Mouse (Mus musculus): ENCODE data around the gene Kynu. TPM values are rescaled to one million over a fixed set of nuclear protein-coding genes. Genes with fewer than 3 reads are reported as not detected.

The Kynu gene
- total and polyA plus RNA-seq, 3 experiments, result 0.10 to 0.14 TPM; not detected in 1

GRCm38 (mm10) chr2:43613571-43613970 lies 58.4 kb downstream of the Kynu start:
- Histone ChIP-seq H3K79me2 (replicated peaks; ENCODE audit: control insufficient read depth, insufficient read depth, low read length) (no peaks in the 10 kb centered on the region), H3K9ac (ENCODE audit: low read depth, low read length) (no peak overlapping the region), H3K27ac (no peak overlapping the region), H3K27me3 (ENCODE audit: control insufficient read depth, insufficient read depth, low read length) (no peaks in the 10 kb centered on the region), H3K4me3 (no peak overlapping the region), H3K4me1 (ENCODE audit: control insufficient read depth, insufficient read depth, low read length) (no peaks in the 10 kb centered on the region), H3K36me3 (ENCODE audit: control insufficient read depth, insufficient read depth, low read length) (no peaks in the 10 kb centered on the region)
- no peak for DNase-seq
- 5% methylated on average over 6 of the region's 6 CpGs for WGBS
- TF ChIP-seq POLR2A (IDR thresholded peaks at IDR 0.05; ENCODE audit: insufficient read depth, low read depth, low read length), result no peak
- no peak for TF ChIP-seq CTCF (IDR thresholded peaks at IDR 0.05)
- TF ChIP-seq EP300 (IDR thresholded peaks at IDR 0.05; ENCODE audit: insufficient read depth, low read depth, low read length), result no peak
- intact Hi-C loops (cut with DNase I), result no loop called here

- TF ChIP-seq CTCF (IDR thresholded peaks at IDR 0.05) (no peak), POLR2A (IDR thresholded peaks at IDR 0.05; ENCODE audit: insufficient read depth, low read depth, low read length) (no peak), EP300 (IDR thresholded peaks at IDR 0.05; ENCODE audit: insufficient read depth, low read depth, low read length) (no peak)
- Histone ChIP-seq H3K27ac (no peak overlapping the region), H3K79me2 (replicated peaks; ENCODE audit: control insufficient read depth, insufficient read depth, low read length) (no peaks in the 10 kb centered on the region), H3K36me3 (ENCODE audit: control insufficient read depth, insufficient read depth, low read length) (no peaks in the 10 kb centered on the region), H3K4me3 (no peak overlapping the region), H3K27me3 (ENCODE audit: control insufficient read depth, insufficient read depth, low read length) (no peaks in the 10 kb centered on the region), H3K9ac (ENCODE audit: low read depth, low read length) (no peak overlapping the region), H3K4me1 (ENCODE audit: control insufficient read depth, insufficient read depth, low read length) (no peaks in the 10 kb centered on the region)
- DNase-seq, result no peak
- intact Hi-C loops (cut with DNase I), result no loop called here
These were observed 66.0 kb downstream of the Kynu start for GRCm38 (mm10) chr2:43621140-43621539.

- TF ChIP-seq EP300 (IDR thresholded peaks at IDR 0.05; ENCODE audit: insufficient read depth, low read depth, low read length) (no peak), POLR2A (IDR thresholded peaks at IDR 0.05; ENCODE audit: insufficient read depth, low read depth, low read length) (no peak), CTCF (IDR thresholded peaks at IDR 0.05) (peak; percentile 68)
- no peak overlapping the region for H3K9ac ChIP-seq (ENCODE audit: low read depth, low read length)
- no peaks in the 10 kb centered on the region for H3K79me2 ChIP-seq (replicated peaks; ENCODE audit: control insufficient read depth, insufficient read depth, low read length)
- no peaks in the 10 kb centered on the region for H3K27me3 ChIP-seq (ENCODE audit: control insufficient read depth, insufficient read depth, low read length)
- no peak overlapping the region for H3K27ac ChIP-seq
- no peak for DNase-seq
- no peaks in the 10 kb centered on the region for H3K4me1 ChIP-seq (ENCODE audit: control insufficient read depth, insufficient read depth, low read length)
- H3K36me3 ChIP-seq (ENCODE audit: control insufficient read depth, insufficient read depth, low read length), result no peaks in the 10 kb centered on the region
- no peak overlapping the region for H3K4me3 ChIP-seq
- intact Hi-C loops (cut with DNase I), result no loop called here
- 0% methylated on average over 1 of the region's 1 CpGs for WGBS
These were observed 67.7 kb downstream of the Kynu start for GRCm38 (mm10) chr2:43622844-43623243.

GRCm38 (mm10) chr2:43631786-43632185 lies 76.7 kb downstream of the Kynu start:
- intact Hi-C loops (cut with DNase I), result no loop called here
- H3K9ac ChIP-seq (ENCODE audit: low read depth, low read length), result no peak overlapping the region

GRCm38 (mm10) chr2:43636498-43636897 lies 81.4 kb downstream of the Kynu start:
- Histone ChIP-seq H3K27ac (no peak overlapping the region), H3K79me2 (replicated peaks; ENCODE audit: control insufficient read depth, insufficient read depth, low read length) (no peaks in the 10 kb centered on the region), H3K4me1 (ENCODE audit: control insufficient read depth, insufficient read depth, low read length) (no peaks in the 10 kb centered on the region), H3K4me3 (no peak overlapping the region), H3K36me3 (ENCODE audit: control insufficient read depth, insufficient read depth, low read length) (no peaks in the 10 kb centered on the region), H3K9ac (ENCODE audit: low read depth, low read length) (no peak overlapping the region), H3K27me3 (ENCODE audit: control insufficient read depth, insufficient read depth, low read length) (no peaks in the 10 kb centered on the region)
- intact Hi-C loops (cut with DNase I), result no loop called here
- TF ChIP-seq CTCF (IDR thresholded peaks at IDR 0.05) (peak; percentile 48), EP300 (IDR thresholded peaks at IDR 0.05; ENCODE audit: insufficient read depth, low read depth, low read length) (no peak)
- no peak for DNase-seq

More at GRCm38 (mm10) chr2:43631786-43632185, 76.7 kb downstream of the Kynu start:
- no peak for TF ChIP-seq EP300 (IDR thresholded peaks at IDR 0.05; ENCODE audit: insufficient read depth, low read depth, low read length)
- TF ChIP-seq POLR2A (IDR thresholded peaks at IDR 0.05; ENCODE audit: insufficient read depth, low read depth, low read length), result no peak
- no peak for TF ChIP-seq CTCF (IDR thresholded peaks at IDR 0.05)
- Histone ChIP-seq H3K27me3 (ENCODE audit: control insufficient read depth, insufficient read depth, low read length) (no peaks in the 10 kb centered on the region), H3K36me3 (ENCODE audit: control insufficient read depth, insufficient read depth, low read length) (no peaks in the 10 kb centered on the region), H3K4me3 (no peak overlapping the region), H3K79me2 (replicated peaks; ENCODE audit: control insufficient read depth, insufficient read depth, low read length) (no peaks in the 10 kb centered on the region), H3K4me1 (ENCODE audit: control insufficient read depth, insufficient read depth, low read length) (no peaks in the 10 kb centered on the region), H3K27ac (no peak overlapping the region)
- DNase-seq, result no peak

- WGBS, result 57% methylated on average over 2 of the region's 2 CpGs
- intact Hi-C loops (cut with DNase I), result no loop called here
- H3K9ac ChIP-seq (ENCODE audit: low read depth, low read length), result no peak overlapping the region
These were observed 91.8 kb downstream of the Kynu start for GRCm38 (mm10) chr2:43646962-43647361.

More at GRCm38 (mm10) chr2:43646962-43647361, 91.8 kb downstream of the Kynu start:
- no peaks in the 10 kb centered on the region for H3K36me3 ChIP-seq (ENCODE audit: control insufficient read depth, insufficient read depth, low read length)
- TF ChIP-seq POLR2A (IDR thresholded peaks at IDR 0.05; ENCODE audit: insufficient read depth, low read depth, low read length), result no peak
- TF ChIP-seq EP300 (IDR thresholded peaks at IDR 0.05; ENCODE audit: insufficient read depth, low read depth, low read length), result no peak
- no peak for TF ChIP-seq CTCF (IDR thresholded peaks at IDR 0.05)
- no peak overlapping the region for H3K27ac ChIP-seq
- no peaks in the 10 kb centered on the region for H3K4me1 ChIP-seq (ENCODE audit: control insufficient read depth, insufficient read depth, low read length)
- DNase-seq, result no peak
- no peaks in the 10 kb centered on the region for H3K79me2 ChIP-seq (replicated peaks; ENCODE audit: control insufficient read depth, insufficient read depth, low read length)
- H3K27me3 ChIP-seq (ENCODE audit: control insufficient read depth, insufficient read depth, low read length), result no peaks in the 10 kb centered on the region
- H3K4me3 ChIP-seq, result no peak overlapping the region
